Mouse (Mus musculus): ENCODE results near the gene Osbp.
"Not testable (repeated sequence)": the region's sequence is repeated elsewhere in the genome, so short reads cannot be mapped to it uniquely, and the experiment has no call there.

Gene Osbp

DNA sequence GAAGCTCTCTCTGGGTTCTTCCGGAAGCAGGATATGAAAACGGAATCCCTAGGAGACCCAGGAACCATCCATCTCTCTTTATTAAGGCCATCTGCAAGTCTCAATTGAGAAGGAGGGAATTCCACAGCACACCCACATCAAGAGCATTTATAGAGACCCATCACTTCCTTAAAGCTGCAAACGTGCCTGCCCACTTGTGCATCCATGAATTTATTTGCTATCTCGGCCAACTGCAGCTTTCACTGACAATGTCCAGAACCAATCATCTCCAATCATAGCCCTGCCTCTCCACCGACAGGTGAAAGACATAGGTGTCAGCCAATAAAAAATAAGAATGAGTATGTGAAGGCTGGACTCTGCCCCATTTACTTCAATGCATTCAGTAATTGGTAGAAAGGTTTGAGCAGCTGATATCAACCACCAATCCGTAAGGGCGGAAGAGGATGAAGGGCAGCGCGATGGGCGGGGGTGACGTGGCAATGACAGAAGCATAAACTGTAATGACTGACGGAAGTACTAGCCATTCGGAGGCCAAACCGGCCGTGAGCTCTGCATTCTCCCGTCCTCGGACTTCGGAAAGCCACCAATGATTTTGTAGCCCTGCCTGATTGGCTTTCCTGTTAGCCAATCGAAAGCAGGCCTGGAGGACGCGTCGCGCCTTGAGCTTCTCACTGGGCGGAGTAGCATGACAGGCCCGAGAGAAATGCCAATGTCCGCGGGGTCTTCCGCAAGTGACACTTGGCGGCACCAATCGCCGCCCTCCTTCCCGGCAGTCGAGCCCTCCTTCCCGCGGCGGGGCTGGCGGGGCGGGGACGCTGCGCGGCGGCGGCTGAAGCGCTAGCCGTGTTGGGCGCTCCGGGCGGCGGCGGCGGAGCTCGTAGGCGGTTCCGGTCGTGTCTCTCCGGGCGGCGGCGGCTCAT, at the start of gene Osbp:
Gene Osbp (plus strand): TSS at position 919 of the 920 bp plus-strand sequence.
- DNase-seq (ENCODE audit: low spot score in 2 of 2) = peak; percentile 99 to 100

GRCm38 (mm10) chr19:11922068-11922467, 43.7 kb upstream of the Osbp start:
- no peak for DNase-seq (ENCODE audit: low spot score in 2 of 2)

- DNase-seq (ENCODE audit: low spot score in 2 of 2) = not testable (repeated sequence)
Measured at GRCm38 (mm10) chr19:11922515-11922914, 43.2 kb upstream of the Osbp start.

DNA sequence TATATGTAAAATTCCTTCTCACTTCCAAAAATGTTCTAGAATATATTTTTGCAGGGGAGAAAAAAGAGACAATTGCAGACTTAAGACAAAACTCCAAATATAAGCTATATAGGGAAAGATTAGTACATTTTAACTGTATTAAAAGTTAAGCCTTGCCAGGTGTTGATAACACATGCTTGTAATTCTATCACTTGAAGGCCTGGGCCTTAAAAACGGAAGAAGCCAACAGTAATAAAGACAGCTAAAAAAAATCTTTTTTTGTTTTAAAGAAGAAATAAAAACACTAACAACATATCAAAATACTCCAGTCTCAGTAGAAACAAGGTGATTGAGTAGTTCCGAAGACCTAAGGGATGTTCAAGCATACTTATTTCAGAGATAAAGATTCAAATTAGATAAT, 39.4 kb upstream of the Osbp start:
- no peak for DNase-seq (ENCODE audit: low spot score in 2 of 2)

GRCm38 (mm10) chr19:11928025-11928748, 37.6 kb upstream of the Osbp start:
- peak in 1 of 2 experiments; percentile 29 for DNase-seq (ENCODE audit: low spot score in 2 of 2)

- not testable (repeated sequence) for DNase-seq (ENCODE audit: low spot score in 2 of 2)
Measured at GRCm38 (mm10) chr19:11946460-11946859, 19.3 kb upstream of the Osbp start.

DNA sequence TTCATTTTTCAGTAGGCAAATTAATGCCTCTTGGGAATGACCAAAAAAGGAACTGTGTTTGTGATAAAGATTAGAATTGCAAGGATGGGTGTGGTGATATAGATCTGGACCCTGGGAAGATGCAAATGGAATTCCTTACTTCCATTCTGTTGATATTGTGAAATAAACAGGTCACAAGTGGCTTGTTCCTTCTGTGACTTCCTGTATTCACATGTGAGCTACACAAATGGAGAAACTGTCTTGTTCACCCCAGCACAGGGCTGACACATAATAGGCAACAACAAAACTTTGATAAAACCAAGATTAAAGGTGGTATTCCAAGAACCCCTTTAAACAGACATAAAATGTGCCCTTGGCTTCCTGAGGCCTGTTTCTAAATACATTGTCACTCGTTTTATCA, 15.9 kb upstream of the Osbp start:
- DNase-seq (ENCODE audit: low spot score in 2 of 2) = no peak

- DNase-seq (ENCODE audit: low spot score in 2 of 2) = no peak
Measured at GRCm38 (mm10) chr19:11950747-11951146, 15.0 kb upstream of the Osbp start.

DNA sequence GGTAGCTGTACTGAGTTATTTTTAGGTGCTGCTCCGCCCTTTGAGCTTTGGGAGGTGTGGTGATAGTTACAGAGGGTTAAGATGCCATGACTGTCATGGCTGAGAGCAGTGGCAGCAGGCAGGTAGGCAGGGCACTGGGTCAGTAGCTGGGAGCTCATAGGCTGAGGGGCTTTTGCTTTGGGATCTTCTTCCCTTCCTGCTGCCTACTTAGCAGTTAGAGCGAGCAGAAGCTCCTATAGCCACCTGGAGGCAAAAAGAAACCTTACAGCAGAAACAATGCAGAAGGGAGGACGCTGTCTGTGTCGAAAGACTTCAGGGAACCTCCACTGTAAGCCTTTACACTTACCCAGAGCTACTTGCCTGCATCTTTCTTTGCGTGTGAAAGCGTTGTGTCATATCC, 11.5 kb upstream of the Osbp start:
- DNase-seq (ENCODE audit: low spot score in 2 of 2) = no peak

- DNase-seq (ENCODE audit: low spot score in 2 of 2) = no peak
Measured at GRCm38 (mm10) chr19:11956636-11957035, 9.1 kb upstream of the Osbp start.

GRCm38 (mm10) chr19:11957396-11957795, 8.3 kb upstream of the Osbp start:
- no peak for DNase-seq (ENCODE audit: low spot score in 2 of 2)

DNA sequence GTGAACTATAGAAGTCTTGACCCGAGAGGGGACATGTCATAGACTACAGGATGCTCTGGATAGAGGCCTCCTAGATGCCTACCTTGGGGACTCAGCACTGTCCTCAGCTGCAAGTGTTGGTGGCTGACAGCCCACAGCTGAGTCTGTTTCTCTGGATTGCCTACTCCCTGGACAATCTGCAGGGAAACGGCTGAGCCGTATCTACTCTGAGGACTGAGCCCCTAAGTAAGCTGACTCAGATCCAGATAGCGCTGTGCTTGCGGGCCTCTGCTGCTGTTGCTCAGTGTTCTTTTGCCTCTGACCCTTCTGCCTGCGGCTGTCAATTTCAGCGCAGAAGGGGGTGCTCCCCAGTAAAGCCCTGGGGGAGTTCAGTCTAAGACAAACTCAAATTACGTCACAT, 7.9 kb upstream of the Osbp start:
- no peak for DNase-seq (ENCODE audit: low spot score in 2 of 2)

GRCm38 (mm10) chr19:11964266-11964665, 1.5 kb upstream of the Osbp start:
- DNase-seq (ENCODE audit: low spot score in 2 of 2) = no peak

DNA sequence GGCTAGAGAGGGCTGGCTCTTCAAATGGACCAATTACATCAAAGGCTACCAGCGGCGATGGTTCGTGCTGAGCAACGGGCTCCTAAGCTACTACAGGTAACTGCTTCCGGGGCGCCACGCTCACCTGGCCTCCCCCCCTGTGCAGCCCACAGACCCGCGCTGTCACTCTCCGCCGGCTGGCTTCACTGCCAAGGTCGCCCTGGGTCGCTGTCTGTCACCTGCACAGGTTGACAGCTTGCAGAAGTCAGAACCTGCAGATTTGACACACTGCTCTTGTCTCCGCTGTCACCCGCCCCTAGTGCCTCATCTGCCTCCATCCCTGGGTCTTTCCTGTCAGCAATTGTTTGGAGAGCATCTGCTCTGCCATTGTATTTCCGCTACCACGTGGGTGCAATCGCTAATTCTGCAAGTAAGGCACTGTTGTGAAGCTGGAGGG, 478 bp downstream of the Osbp start:
- peak; percentile 47 to 50 for DNase-seq (ENCODE audit: low spot score in 2 of 2)

GRCm38 (mm10) chr19:11969155-11970050, 3.7 kb downstream of the Osbp start:
- DNase-seq (ENCODE audit: low spot score in 2 of 2) = no peak

- peak; percentile 19 to 32 for DNase-seq (ENCODE audit: low spot score in 2 of 2)
Measured at GRCm38 (mm10) chr19:11973511-11974222, 7.9 kb downstream of the Osbp start.

DNA sequence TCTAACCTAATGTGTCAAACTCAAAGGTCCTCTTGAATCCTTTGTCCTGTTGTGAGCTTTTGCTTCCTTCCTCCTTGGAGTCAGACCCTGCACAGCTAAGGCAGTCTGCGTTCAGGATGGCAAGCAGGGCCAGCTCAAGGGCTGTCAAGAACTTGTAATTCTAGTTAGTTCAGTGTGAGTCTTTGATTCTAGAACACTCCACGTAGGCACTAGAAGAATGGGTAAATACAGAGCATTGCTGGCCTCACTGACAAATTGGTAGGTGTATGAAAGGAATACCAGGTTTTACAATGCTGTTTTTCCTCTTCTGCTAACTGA, 8.4 kb downstream of the Osbp start:
- no peak for DNase-seq (ENCODE audit: low spot score in 2 of 2)

DNA sequence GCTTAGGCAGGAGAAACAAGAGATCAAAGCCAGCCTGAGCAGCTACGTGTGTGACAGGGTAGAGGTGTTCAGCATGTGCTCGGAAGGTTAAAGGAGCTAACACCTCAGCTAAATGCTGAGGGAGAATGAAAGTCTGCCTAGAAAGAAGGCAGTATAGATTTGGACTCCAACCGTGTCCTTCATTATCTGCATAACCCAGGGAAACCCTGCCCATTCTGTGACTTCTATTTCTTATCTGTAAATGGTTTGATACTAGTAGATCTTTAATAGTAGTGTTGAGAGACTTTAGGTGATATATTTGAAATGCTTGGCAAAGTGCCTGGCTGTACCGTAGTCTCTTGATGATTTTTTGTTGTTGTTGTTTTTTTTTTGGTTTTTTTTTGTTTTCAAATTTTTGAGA, 9.9 kb downstream of the Osbp start:
- DNase-seq (ENCODE audit: low spot score in 2 of 2) = no peak

DNA sequence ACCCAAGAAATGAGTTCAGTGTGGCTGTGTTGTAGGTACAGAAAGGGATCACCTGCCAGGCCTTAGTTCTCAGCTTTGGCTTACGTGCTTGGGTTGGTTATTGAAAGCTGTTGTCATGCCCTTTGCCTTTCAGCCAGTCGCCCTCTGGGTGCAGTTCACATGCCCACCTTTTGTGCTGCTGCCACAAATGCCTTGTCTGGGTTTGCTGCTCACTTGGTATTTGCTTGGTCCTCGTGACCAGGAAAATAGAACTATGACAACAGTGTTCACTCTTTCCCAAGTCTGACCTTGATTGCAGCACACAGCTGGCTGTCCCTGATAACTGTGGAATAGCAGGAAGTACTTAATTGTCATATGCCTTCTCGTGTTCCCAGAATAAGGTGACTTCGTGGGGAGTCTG, 11.6 kb downstream of the Osbp start:
- no peak for DNase-seq (ENCODE audit: low spot score in 2 of 2)

DNA sequence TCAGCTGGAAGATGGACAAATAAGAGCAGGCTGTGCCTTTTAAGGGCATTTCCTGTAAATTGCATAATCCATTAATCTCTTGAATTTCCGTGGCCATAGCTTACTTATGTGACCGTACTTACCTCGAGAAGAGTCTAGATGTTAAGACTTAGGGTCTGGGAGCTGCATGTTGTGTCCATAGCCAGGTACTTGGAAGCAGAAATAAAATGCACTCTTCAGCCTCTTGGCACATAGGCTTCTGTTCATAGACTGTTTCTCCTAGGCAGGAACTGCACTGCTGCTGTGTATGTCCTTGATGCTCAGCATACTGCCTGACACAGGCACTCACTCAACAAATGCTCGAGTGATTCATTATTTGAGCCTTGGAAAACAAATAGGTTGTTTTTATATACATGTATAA, 14.7 kb downstream of the Osbp start:
- DNase-seq (ENCODE audit: low spot score in 2 of 2) = no peak

DNA sequence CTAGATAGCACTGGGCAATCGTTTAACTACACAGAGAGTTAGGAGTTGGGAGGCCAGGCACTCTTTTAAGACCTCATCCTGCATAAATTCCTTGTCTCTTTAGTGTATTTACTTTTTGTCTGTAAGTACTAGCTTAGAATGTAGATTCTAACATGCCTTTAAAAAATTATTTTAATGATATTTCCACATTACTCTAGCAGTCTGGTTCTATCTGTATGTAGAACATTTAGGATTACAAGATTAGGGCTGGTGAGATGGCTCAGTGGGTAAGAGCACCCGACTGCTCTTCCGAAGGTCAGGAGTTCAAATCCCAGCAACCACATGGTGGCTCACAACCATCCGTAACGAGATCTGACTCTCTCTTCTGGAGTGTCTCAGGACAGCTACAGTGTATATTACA, 18.9 kb downstream of the Osbp start:
- DNase-seq (ENCODE audit: low spot score in 2 of 2) = not testable (repeated sequence)

Data from spleen, postnatal 36 days (tissue).